Mouse (Mus musculus): Measurements from ENCODE around the gene Pde4d. TPM values are rescaled to one million over a fixed set of nuclear protein-coding genes. Genes with fewer than 3 reads are reported as not detected.
A peak's percentile ranks its signal among the peaks of the same experiment; 100 is the strongest.

Gene Pde4d
- polyA plus RNA-seq, 1 experiment from 2014 or later: 19.0 TPM

DNA sequence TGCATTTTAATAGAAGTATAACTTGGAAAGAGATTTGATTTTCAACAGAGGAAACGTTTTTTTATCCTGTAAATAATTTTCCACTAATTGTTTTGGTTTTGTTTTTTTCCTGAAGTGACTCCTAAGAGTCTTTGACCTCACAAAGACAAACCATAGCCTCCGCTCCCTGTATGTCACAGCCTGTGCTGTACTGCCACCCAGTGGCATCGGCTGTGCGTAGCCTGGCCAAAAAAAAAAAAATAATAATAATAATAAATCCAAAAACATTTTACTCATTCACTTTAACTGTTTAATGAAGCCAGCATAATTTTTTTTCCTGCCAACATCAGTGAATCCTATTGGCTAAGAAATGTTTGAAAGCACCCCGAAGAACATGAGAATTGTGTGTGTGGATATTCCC is 1309.5 kb downstream of the Pde4d start:
- WGBS: 47% methylated on average over 5 of the region's 5 CpGs
- DNase-seq (ENCODE audit: low spot score) (no peak), ATAC-seq (replicated peaks; ENCODE audit: low FRiP score) (no peak)
- H3K36me3 ChIP-seq (ENCODE audit: control insufficient read depth, insufficient read depth, low read length): no peaks in the 10 kb centered on the region
- no peak overlapping the region for H3K4me3 ChIP-seq (ENCODE audit: low read depth, low read length)
- no peaks in the 10 kb centered on the region for H3K9me3 ChIP-seq (ENCODE audit: control insufficient read depth, low read length)
- H3K27me3 ChIP-seq (replicated peaks; ENCODE audit: control insufficient read depth, insufficient read depth, low read length): no peaks in the 10 kb centered on the region
- no peaks in the 10 kb centered on the region for H3K4me1 ChIP-seq (replicated peaks; ENCODE audit: control insufficient read depth, insufficient read depth, low read length)
- no peak overlapping the region for H3K27ac ChIP-seq (ENCODE audit: low read depth, low read length)
- H3K4me2 ChIP-seq: no peak overlapping the region
- H3K9ac ChIP-seq (ENCODE audit: low read depth, low read length): no peak overlapping the region

DNA sequence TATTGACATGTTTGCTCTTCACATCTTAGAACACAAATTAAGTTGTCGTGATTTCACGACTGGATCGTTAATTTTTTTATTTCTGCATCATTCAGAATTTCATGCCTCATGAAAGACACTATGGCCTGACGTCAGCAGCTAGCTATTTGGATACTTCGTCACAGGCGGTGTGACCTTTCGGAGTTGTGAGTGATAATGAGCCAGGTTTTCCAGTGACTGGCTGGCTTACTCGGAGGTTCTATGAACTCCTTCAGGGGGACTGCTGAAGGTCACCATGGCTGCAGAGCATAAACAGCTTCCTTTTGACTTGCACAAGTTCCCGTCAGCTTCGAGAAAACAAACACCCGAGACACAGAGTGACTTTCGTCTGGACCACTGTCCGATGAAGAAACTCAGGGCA is 1311.3 kb downstream of the Pde4d start:
- no peaks in the 10 kb centered on the region for H3K4me1 ChIP-seq (replicated peaks; ENCODE audit: control insufficient read depth, insufficient read depth, low read length)
- no peak overlapping the region for H3K27ac ChIP-seq (ENCODE audit: low read depth, low read length)
- H3K27me3 ChIP-seq (replicated peaks; ENCODE audit: control insufficient read depth, insufficient read depth, low read length): no peaks in the 10 kb centered on the region
- H3K9me3 ChIP-seq (ENCODE audit: control insufficient read depth, low read length): no peaks in the 10 kb centered on the region
- no peak overlapping the region for H3K9ac ChIP-seq (ENCODE audit: low read depth, low read length)
- H3K36me3 ChIP-seq (ENCODE audit: control insufficient read depth, insufficient read depth, low read length): no peaks in the 10 kb centered on the region
- ATAC-seq (replicated peaks; ENCODE audit: low FRiP score) (no peak), DNase-seq (ENCODE audit: low spot score) (no peak)
- H3K4me3 ChIP-seq (ENCODE audit: low read depth, low read length): no peak overlapping the region
- 85% methylated on average over 13 of the region's 13 CpGs for WGBS
- no peak overlapping the region for H3K4me2 ChIP-seq

DNA sequence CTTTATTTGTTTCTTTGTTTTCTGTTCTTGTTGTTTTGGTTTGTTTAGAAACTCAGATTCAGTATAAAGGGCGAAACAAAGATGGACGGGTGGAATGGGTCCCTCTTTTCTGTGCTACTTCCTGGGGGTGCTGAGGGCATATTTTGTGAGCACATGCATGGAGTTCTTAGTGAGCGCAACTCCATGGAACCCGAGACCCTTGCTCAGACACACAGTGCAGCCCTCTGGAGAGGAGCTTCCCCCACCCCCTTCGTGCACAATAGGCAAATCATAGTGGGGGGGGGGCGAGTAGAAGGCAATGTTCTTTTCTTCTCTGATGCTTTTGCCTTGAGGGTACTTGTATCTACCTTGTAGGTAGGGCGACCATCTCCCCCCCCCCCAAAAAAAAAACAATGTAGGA is 1325.0 kb downstream of the Pde4d start:
- ATAC-seq (replicated peaks; ENCODE audit: low FRiP score): no peak
- WGBS: 64% methylated on average over 7 of the region's 7 CpGs
- Histone ChIP-seq H3K36me3 (ENCODE audit: control insufficient read depth, insufficient read depth, low read length) (0 out of 2 replicates have a peak, but pooled peaks cover 6% of the 10 kb centered on the region), H3K4me2 (no peak overlapping the region), H3K27me3 (replicated peaks; ENCODE audit: control insufficient read depth, insufficient read depth, low read length) (no peaks in the 10 kb centered on the region), H3K9ac (ENCODE audit: low read depth, low read length) (no peak overlapping the region), H3K4me1 (replicated peaks; ENCODE audit: control insufficient read depth, insufficient read depth, low read length) (peaks cover 8% of the 10 kb centered on the region), H3K9me3 (ENCODE audit: control insufficient read depth, low read length) (no peaks in the 10 kb centered on the region), H3K4me3 (ENCODE audit: low read depth, low read length) (no peak overlapping the region), H3K27ac (ENCODE audit: low read depth, low read length) (no peak overlapping the region)
- no peak for DNase-seq (ENCODE audit: low spot score)

DNA sequence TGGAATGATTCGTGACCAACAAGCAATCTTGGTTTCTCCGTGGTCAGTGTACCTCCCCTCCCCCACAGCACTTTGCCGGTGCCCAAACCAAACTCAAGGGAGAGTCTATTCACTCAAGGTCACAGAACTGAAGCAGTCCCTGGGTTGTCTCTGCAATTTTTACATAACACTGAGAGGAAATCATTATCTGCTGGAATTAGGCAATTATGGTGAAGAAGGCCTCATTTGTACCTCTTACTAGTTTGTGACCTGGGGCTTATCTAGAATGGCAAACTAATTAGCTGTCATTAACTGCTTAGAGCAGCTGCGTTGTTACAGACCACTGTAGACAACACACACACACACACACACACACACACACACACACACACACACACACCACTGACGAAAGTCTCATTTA is 1325.4 kb downstream of the Pde4d start:
- no peak overlapping the region for H3K9ac ChIP-seq (ENCODE audit: low read depth, low read length)
- no peaks in the 10 kb centered on the region for H3K27me3 ChIP-seq (replicated peaks; ENCODE audit: control insufficient read depth, insufficient read depth, low read length)
- no peaks in the 10 kb centered on the region for H3K9me3 ChIP-seq (ENCODE audit: control insufficient read depth, low read length)
- ATAC-seq (replicated peaks; ENCODE audit: low FRiP score): no peak
- WGBS: 32% methylated on average over 5 of the region's 5 CpGs
- DNase-seq (ENCODE audit: low spot score): no peak
- H3K4me1 ChIP-seq (replicated peaks; ENCODE audit: control insufficient read depth, insufficient read depth, low read length): peaks cover 8% of the 10 kb centered on the region
- no peak overlapping the region for H3K4me3 ChIP-seq (ENCODE audit: low read depth, low read length)
- 0 out of 2 replicates have a peak, but pooled peaks cover 6% of the 10 kb centered on the region for H3K36me3 ChIP-seq (ENCODE audit: control insufficient read depth, insufficient read depth, low read length)
- H3K4me2 ChIP-seq: no peak overlapping the region
- no peak overlapping the region for H3K27ac ChIP-seq (ENCODE audit: low read depth, low read length)

DNA sequence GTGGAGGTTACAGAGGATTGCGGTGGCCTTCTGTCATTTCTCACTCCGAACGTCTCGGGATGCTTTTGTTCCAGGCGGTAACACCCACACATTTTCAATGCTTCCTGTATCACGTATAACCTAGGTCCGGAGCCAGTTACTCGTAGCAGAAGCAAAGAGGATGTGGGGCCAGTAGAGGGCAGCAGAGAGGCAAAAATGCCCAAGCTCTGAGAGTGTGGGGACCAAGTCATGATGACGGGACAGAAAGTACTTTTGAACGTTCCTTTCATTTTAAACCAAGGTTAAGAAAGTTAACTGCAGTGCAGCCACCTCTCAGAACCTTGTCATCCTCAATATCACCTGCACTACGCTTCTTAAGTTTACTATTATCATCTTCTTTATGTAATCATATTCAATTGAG is 1326.4 kb downstream of the Pde4d start:
- peak overlapping the region; percentile 40 for H3K9ac ChIP-seq (ENCODE audit: low read depth, low read length)
- 4% methylated on average over 11 of the region's 11 CpGs for WGBS
- peaks cover 8% of the 10 kb centered on the region for H3K4me1 ChIP-seq (replicated peaks; ENCODE audit: control insufficient read depth, insufficient read depth, low read length)
- H3K27me3 ChIP-seq (replicated peaks; ENCODE audit: control insufficient read depth, insufficient read depth, low read length): no peaks in the 10 kb centered on the region
- no peak overlapping the region for H3K27ac ChIP-seq (ENCODE audit: low read depth, low read length)
- H3K4me3 ChIP-seq (ENCODE audit: low read depth, low read length): no peak overlapping the region
- H3K36me3 ChIP-seq (ENCODE audit: control insufficient read depth, insufficient read depth, low read length): 0 out of 2 replicates have a peak, but pooled peaks cover 6% of the 10 kb centered on the region
- peak overlapping the region; percentile 64 for H3K4me2 ChIP-seq
- ATAC-seq (replicated peaks; ENCODE audit: low FRiP score) (peak; percentile 92), DNase-seq (ENCODE audit: low spot score) (peak; percentile 87)
- no peaks in the 10 kb centered on the region for H3K9me3 ChIP-seq (ENCODE audit: control insufficient read depth, low read length)

DNA sequence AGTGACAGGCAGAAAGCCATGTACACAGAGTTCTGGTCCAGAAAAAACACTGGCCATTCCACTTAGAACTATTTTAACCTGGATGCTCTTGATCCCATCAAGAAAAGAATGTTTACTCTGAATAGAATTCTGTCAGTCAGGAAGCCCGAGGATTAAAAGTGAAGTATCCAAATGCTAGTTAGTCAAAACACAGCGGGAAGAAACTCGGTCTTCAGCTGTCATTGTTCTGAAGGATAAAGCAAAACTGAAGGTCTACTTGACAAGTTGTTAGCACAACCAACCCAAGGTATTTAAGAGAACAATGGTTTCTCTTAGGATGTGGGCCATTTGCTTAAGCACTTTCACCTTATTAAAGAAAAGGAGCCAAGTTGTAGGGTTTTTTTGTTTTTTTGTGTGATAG is 1327.2 kb downstream of the Pde4d start:
- H3K4me2 ChIP-seq: no peak overlapping the region
- H3K27me3 ChIP-seq (replicated peaks; ENCODE audit: control insufficient read depth, insufficient read depth, low read length): no peaks in the 10 kb centered on the region
- no peak overlapping the region for H3K27ac ChIP-seq (ENCODE audit: low read depth, low read length)
- no peaks in the 10 kb centered on the region for H3K9me3 ChIP-seq (ENCODE audit: control insufficient read depth, low read length)
- DNase-seq (ENCODE audit: low spot score) (no peak), ATAC-seq (replicated peaks; ENCODE audit: low FRiP score) (no peak)
- H3K36me3 ChIP-seq (ENCODE audit: control insufficient read depth, insufficient read depth, low read length): 0 out of 2 replicates have a peak, but pooled peaks cover 6% of the 10 kb centered on the region
- H3K4me1 ChIP-seq (replicated peaks; ENCODE audit: control insufficient read depth, insufficient read depth, low read length): peaks cover 8% of the 10 kb centered on the region
- no peak overlapping the region for H3K4me3 ChIP-seq (ENCODE audit: low read depth, low read length)
- H3K9ac ChIP-seq (ENCODE audit: low read depth, low read length): no peak overlapping the region
- 65% methylated on average over 3 of the region's 3 CpGs for WGBS

DNA sequence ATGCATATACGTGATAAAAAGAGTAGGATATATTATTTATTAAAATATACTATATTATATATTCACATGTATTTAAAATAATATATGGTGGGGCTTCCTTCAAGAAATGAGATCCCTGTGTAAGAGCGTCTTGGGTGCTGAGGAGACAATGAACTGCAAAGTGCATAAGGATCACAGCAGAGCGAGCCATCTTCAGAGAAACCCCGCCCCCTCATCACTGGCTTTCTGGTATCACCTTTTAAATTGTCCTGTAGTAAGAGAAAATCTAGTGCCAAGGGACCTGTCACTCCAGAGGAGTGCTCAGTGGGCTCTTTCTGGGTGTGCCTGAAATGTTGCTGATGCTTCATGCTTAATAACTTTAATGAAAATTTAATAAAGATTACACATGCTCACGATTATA is 1327.7 kb downstream of the Pde4d start:
- Histone ChIP-seq H3K27ac (ENCODE audit: low read depth, low read length) (no peak overlapping the region), H3K9ac (ENCODE audit: low read depth, low read length) (no peak overlapping the region), H3K4me1 (replicated peaks; ENCODE audit: control insufficient read depth, insufficient read depth, low read length) (peaks cover 8% of the 10 kb centered on the region), H3K27me3 (replicated peaks; ENCODE audit: control insufficient read depth, insufficient read depth, low read length) (no peaks in the 10 kb centered on the region), H3K36me3 (ENCODE audit: control insufficient read depth, insufficient read depth, low read length) (0 out of 2 replicates have a peak, but pooled peaks cover 6% of the 10 kb centered on the region), H3K4me2 (no peak overlapping the region), H3K9me3 (ENCODE audit: control insufficient read depth, low read length) (no peaks in the 10 kb centered on the region), H3K4me3 (ENCODE audit: low read depth, low read length) (no peak overlapping the region)
- DNase-seq (ENCODE audit: low spot score) (no peak), ATAC-seq (replicated peaks; ENCODE audit: low FRiP score) (no peak)
- WGBS: 86% methylated on average over 5 of the region's 5 CpGs

DNA sequence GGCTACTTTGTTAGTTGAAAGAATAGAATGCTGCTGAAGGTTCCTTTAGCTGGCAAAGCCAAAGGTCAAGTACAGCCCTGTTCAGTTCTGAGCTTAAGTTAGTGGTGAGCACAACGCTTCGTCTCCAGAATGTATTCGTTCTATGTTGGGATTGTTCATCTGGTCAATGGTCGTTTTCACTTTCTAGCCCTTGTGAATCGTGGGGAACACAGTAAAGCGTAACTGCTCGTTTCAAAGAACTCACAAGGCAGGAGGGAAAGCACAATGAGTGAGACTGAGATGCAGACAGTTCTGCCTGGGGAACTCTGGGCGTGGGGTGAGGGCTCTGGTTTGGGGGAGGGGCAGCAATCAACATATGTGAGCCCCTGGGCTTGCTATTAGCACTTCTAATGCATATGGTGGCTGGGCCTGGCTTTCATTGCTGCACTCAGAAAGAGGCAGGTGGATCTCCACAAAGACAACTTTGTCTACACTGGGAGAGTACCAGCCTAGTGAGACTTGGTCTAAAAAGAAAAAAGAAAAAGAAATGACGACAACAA is 1328.6 kb downstream of the Pde4d start:
- H3K27ac ChIP-seq (ENCODE audit: low read depth, low read length): no peak overlapping the region
- no peaks in the 10 kb centered on the region for H3K36me3 ChIP-seq (ENCODE audit: control insufficient read depth, insufficient read depth, low read length)
- no peak overlapping the region for H3K4me3 ChIP-seq (ENCODE audit: low read depth, low read length)
- H3K27me3 ChIP-seq (replicated peaks; ENCODE audit: control insufficient read depth, insufficient read depth, low read length): no peaks in the 10 kb centered on the region
- no peak overlapping the region for H3K9ac ChIP-seq (ENCODE audit: low read depth, low read length)
- DNase-seq (ENCODE audit: low spot score) (no peak), ATAC-seq (replicated peaks; ENCODE audit: low FRiP score) (no peak)
- peaks cover 8% of the 10 kb centered on the region for H3K4me1 ChIP-seq (replicated peaks; ENCODE audit: control insufficient read depth, insufficient read depth, low read length)
- H3K4me2 ChIP-seq: no peak overlapping the region
- 73% methylated on average over 9 of the region's 9 CpGs for WGBS
- no peaks in the 10 kb centered on the region for H3K9me3 ChIP-seq (ENCODE audit: control insufficient read depth, low read length)

DNA sequence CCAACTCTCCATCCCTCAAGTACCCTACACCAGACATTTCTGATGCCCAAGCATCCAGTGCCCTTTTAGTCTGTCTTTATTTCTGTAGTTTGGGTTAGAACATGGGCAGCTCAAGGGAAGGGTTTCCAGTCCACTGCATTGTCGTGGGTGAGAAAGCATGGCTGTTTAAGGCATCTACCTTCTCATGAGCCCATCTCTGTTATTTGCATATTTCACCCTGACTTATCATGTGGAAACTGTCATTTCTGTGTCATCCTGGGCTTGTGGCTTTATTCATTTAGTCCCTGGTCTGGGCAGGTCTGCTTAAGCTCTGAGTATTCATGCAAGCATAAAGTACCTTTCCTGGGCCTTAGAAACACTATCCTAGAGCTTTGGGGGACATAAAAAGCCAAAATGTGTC is 1331.7 kb downstream of the Pde4d start:
- Histone ChIP-seq H3K27ac (ENCODE audit: low read depth, low read length) (no peak overlapping the region), H3K9ac (ENCODE audit: low read depth, low read length) (no peak overlapping the region), H3K4me1 (replicated peaks; ENCODE audit: control insufficient read depth, insufficient read depth, low read length) (no peaks in the 10 kb centered on the region), H3K36me3 (ENCODE audit: control insufficient read depth, insufficient read depth, low read length) (no peaks in the 10 kb centered on the region), H3K4me3 (ENCODE audit: low read depth, low read length) (no peak overlapping the region), H3K9me3 (ENCODE audit: control insufficient read depth, low read length) (no peaks in the 10 kb centered on the region), H3K27me3 (replicated peaks; ENCODE audit: control insufficient read depth, insufficient read depth, low read length) (no peaks in the 10 kb centered on the region), H3K4me2 (no peak overlapping the region)
- DNase-seq (ENCODE audit: low spot score) (no peak), ATAC-seq (replicated peaks; ENCODE audit: low FRiP score) (no peak)
- 83% methylated on average over 1 of the region's 1 CpGs for WGBS
